ENCODE assay signal across 11 mouse cellular contexts in the genomic region with DNA sequence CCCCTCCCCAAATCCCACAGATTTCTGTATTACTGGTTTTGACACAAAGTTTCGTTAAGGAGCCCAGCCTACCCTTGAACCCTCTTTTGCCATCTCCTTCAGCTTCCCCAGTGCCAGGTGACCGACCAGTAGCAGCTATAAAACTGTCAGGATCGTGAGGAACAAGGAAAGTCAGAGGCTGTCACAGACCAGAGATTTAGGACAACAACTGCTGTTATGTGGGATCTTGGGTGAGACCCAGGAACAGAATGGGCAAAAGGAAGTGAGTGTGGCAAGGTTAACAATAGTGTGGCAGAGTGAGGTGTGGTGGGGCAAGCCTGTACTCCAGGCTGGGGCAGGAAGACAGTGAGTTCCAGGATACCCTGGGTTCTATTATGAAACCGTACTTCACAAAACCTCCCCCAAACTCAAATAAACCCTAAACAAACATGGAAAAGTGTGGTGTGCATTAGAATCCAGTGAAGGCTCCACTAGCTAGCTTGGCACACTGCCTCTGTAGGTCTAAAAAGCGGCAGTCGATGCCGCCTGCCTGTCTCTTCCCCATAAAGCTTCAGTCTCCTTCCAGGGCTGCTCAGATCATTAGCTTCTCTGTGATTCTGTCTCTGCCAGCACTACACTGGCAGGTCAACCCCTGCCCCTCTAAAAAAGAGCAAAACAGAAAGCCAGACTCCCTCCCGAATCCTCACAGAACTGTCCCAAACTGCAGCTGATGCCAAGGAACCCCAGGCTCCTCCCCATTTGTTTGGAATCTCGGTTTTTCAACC. TPM values are rescaled to one million over a fixed set of nuclear protein-coding genes. Genes with fewer than 3 reads are reported as not detected.
DNase-seq lines count a peak whose midpoint lies in the region; ATAC-seq and TF ChIP-seq lines count a peak whose summit lies in the region.
"Had no signal": no experiment of that assay in that cellular context is flagged by ENCODE, and none has a peak within 500 bp of the region (broad histone marks: within the 10 kb centered on the region; RNA-seq: fewer than 3 reads in every experiment).

No protein-coding gene starts in this region.

- no peak for DNase-seq in heart, postnatal 0 days (ENCODE audit: low spot score)
- DNase-seq in heart, postnatal 36 days: no peak
- DNase-seq in lung, postnatal 14 days: no peak
- DNase-seq in layer of hippocampus, adult 9-10 months (ENCODE audit: low spot score): no peak
- DNase-seq: cerebellum, adult 11-12 months; thymus, postnatal 14 days had no signal

- no peak overlapping the region for H3K4me3 ChIP-seq in heart, postnatal 0 days (ENCODE audit: low read depth, low read length)
- no peak overlapping the region for H3K4me3 ChIP-seq in lung, embryonic 16.5 days (ENCODE audit: low read length)
- H3K4me3 ChIP-seq in embryonic facial prominence, embryonic 15.5 days (replicated peaks): no peak overlapping the region
- no peak overlapping the region for H3K4me3 ChIP-seq in stomach, embryonic 14.5 days (ENCODE audit: low read depth, low read length)
- H3K4me3 ChIP-seq: erythroblast, embryonic 14.5 days had no signal

- no peak overlapping the region for H3K4me2 ChIP-seq in heart, postnatal 0 days (ENCODE audit: low read depth, low read length)
- H3K4me2 ChIP-seq in lung, embryonic 16.5 days (ENCODE audit: low read depth, low read length): peak overlapping the region; percentile 9; the same call in 1 of the 2 replicates
- no peak overlapping the region for H3K4me2 ChIP-seq in embryonic facial prominence, embryonic 15.5 days (replicated peaks)
- no peak overlapping the region for H3K4me2 ChIP-seq in stomach, embryonic 14.5 days (replicated peaks; ENCODE audit: low read depth, low read length)
- H3K4me2 ChIP-seq: heart, embryonic 11.5 days had no signal

- H3K4me1 ChIP-seq in heart, postnatal 0 days (ENCODE audit: control insufficient read depth, insufficient read depth): peaks cover 27% of the 10 kb centered on the region
- H3K4me1 ChIP-seq in lung, embryonic 16.5 days (replicated peaks; ENCODE audit: control insufficient read depth, insufficient read depth, low read length): peaks cover 62% of the 10 kb centered on the region
- H3K4me1 ChIP-seq in embryonic facial prominence, embryonic 15.5 days: peaks cover 81% of the 10 kb centered on the region
- peaks cover 28% of the 10 kb centered on the region for H3K4me1 ChIP-seq in stomach, embryonic 14.5 days (ENCODE audit: control insufficient read depth, insufficient read depth, low read length)

- intact Hi-C loops in heart, postnatal 36 days (cut with DNase I): no loop called here

- no peaks in the 10 kb centered on the region for H3K27me3 ChIP-seq in heart, postnatal 0 days (ENCODE audit: control insufficient read depth, insufficient read depth, low read length)
- H3K27me3 ChIP-seq in lung, embryonic 16.5 days (ENCODE audit: control insufficient read depth, insufficient read depth, low read depth, low read length): no peaks in the 10 kb centered on the region
- no peaks in the 10 kb centered on the region for H3K27me3 ChIP-seq in embryonic facial prominence, embryonic 15.5 days
- H3K27me3 ChIP-seq in stomach, embryonic 14.5 days (ENCODE audit: control insufficient read depth, insufficient read depth, low read length): no peaks in the 10 kb centered on the region

- no peaks in the 10 kb centered on the region for H3K9me3 ChIP-seq in heart, postnatal 0 days (replicated peaks; ENCODE audit: control insufficient read depth, low read length)
- H3K9me3 ChIP-seq in lung, embryonic 16.5 days (ENCODE audit: control insufficient read depth, low read length): no peaks in the 10 kb centered on the region
- no peaks in the 10 kb centered on the region for H3K9me3 ChIP-seq in embryonic facial prominence, embryonic 15.5 days (replicated peaks)
- no peaks in the 10 kb centered on the region for H3K9me3 ChIP-seq in stomach, embryonic 14.5 days (ENCODE audit: control insufficient read depth, low read depth, low read length)

- TF ChIP-seq CTCF in heart, postnatal 0 days (IDR thresholded peaks at IDR 0.05; ENCODE audit: low read depth): no peak

- H3K27ac ChIP-seq in heart, postnatal 0 days (ENCODE audit: low read depth): peak overlapping the region; percentile 75
- peak overlapping the region; percentile 91 for H3K27ac ChIP-seq in lung, embryonic 16.5 days (ENCODE audit: low read length)
- peak overlapping the region; percentile 83 for H3K27ac ChIP-seq in embryonic facial prominence, embryonic 15.5 days (replicated peaks)
- peak overlapping the region; percentile 66 for H3K27ac ChIP-seq in stomach, embryonic 14.5 days (ENCODE audit: low read length)

- no peak for TF ChIP-seq EP300 in heart, postnatal 0 days (IDR thresholded peaks at IDR 0.05; ENCODE audit: low read depth)

- no peak for ATAC-seq in heart, postnatal 0 days (ENCODE audit: insufficient read depth, low read depth)
- no peak for ATAC-seq in lung, embryonic 16.5 days (ENCODE audit: low read depth)
- no peak for ATAC-seq in embryonic facial prominence, embryonic 15.5 days (ENCODE audit: insufficient number of reproducible peaks, low FRiP score, low TSS enrichment, low read depth)
- ATAC-seq in stomach, embryonic 14.5 days (ENCODE audit: insufficient number of reproducible peaks, insufficient read depth, low FRiP score, low read depth): no peak

- H3K36me3 ChIP-seq in heart, postnatal 0 days (replicated peaks; ENCODE audit: control insufficient read depth, insufficient read depth, low read length): no peaks in the 10 kb centered on the region
- no peaks in the 10 kb centered on the region for H3K36me3 ChIP-seq in lung, embryonic 16.5 days (ENCODE audit: control insufficient read depth, insufficient read depth, low read length)
- H3K36me3 ChIP-seq in embryonic facial prominence, embryonic 15.5 days: no peaks in the 10 kb centered on the region
- H3K36me3 ChIP-seq in stomach, embryonic 14.5 days (ENCODE audit: control insufficient read depth, insufficient read depth, low read length): no peaks in the 10 kb centered on the region

- WGBS in heart, postnatal 0 days: 70% methylated on average over 9 of the region's 9 CpGs
- 42% methylated on average over 9 of the region's 9 CpGs for WGBS in lung, embryonic 16.5 days
- 45% methylated on average over 9 of the region's 9 CpGs for WGBS in embryonic facial prominence, embryonic 15.5 days
- WGBS in stomach, embryonic 14.5 days: 56% methylated on average over 9 of the region's 9 CpGs

- no peak overlapping the region for H3K9ac ChIP-seq in heart, postnatal 0 days (replicated peaks; ENCODE audit: low read depth, low read length)
- H3K9ac ChIP-seq in lung, embryonic 16.5 days (ENCODE audit: low read length): peak overlapping the region; percentile 21; the same call in 1 of the 2 replicates
- H3K9ac ChIP-seq in embryonic facial prominence, embryonic 15.5 days: no peak overlapping the region
- no peak overlapping the region for H3K9ac ChIP-seq in stomach, embryonic 14.5 days (replicated peaks; ENCODE audit: low read depth, low read length)

RNA-seq across cellular contexts. Expression of a gene that starts 17.6 kb away (rescaled TPM):
- 51.9 and 72.4 TPM in 2 replicates for total RNA-seq in heart, postnatal 0 days (2014; rRNA removed; ENCODE audit: low replicate concordance)
- 99.3 and 99.4 TPM in 2 replicates for polyA plus RNA-seq in heart, postnatal 0 days (2015; fragmentation: Nextera tagmentation; extraction: Ambion mirVana)
- total RNA-seq in heart, postnatal 36 days (2021): 10 to 100 TPM; 54.7 to 59.2 TPM
- polyA plus RNA-seq in lung, embryonic 16.5 days (2015; fragmentation: Nextera tagmentation; extraction: Ambion mirVana): 356 and 405 TPM in 2 replicates
- 366 and 382 TPM in 2 replicates for polyA plus RNA-seq in embryonic facial prominence, embryonic 15.5 days (2015; fragmentation: Nextera tagmentation; extraction: Ambion mirVana)
- polyA plus RNA-seq in stomach, embryonic 14.5 days (2014; fragmentation: Nextera tagmentation; extraction: Ambion mirVana): 286 and 302 TPM in 2 replicates
- polyA plus RNA-seq: erythroblast, embryonic 14.5 days had no signal
